Mouse (Mus musculus) hematopoietic stem cell, adult 5-6 weeks (primary cell): ENCODE measurements around the gene Pygm. TPM values are rescaled to one million over a fixed set of nuclear protein-coding genes. Genes with fewer than 3 reads are reported as not detected.

ENCODE experiments used
- ATAC-seq, 2 experiments: fragments of 125-278 bp in 1 of 2; replicated peaks in 1 of 2; 2 replicates each; pipeline ENCODE4 v1.8.0; 2016 to 2017; ENCODE audit warnings: inconsistent platforms in 2 of 2, mild to moderate bottlenecking in 2 of 2, moderate number of reproducible peaks in 2 of 2, low read depth in 1 of 2, moderate TSS enrichment in 1 of 2; ENCODE audit not compliant: low FRiP score in 2 of 2, poor library complexity in 2 of 2, severe bottlenecking in 2 of 2, insufficient read depth in 1 of 2, low TSS enrichment in 1 of 2
- total RNA-seq: library from RNA; stranded (forward); fragments of 172-1452, 232-1000 nt; gene quantifications from 2 replicates; pipeline ENCODE4 v1.2.3, GENCODE M21; 2017

Pygm gene
- total RNA-seq, 1 experiment from 2014 or later, result 6.7 TPM

DNA sequence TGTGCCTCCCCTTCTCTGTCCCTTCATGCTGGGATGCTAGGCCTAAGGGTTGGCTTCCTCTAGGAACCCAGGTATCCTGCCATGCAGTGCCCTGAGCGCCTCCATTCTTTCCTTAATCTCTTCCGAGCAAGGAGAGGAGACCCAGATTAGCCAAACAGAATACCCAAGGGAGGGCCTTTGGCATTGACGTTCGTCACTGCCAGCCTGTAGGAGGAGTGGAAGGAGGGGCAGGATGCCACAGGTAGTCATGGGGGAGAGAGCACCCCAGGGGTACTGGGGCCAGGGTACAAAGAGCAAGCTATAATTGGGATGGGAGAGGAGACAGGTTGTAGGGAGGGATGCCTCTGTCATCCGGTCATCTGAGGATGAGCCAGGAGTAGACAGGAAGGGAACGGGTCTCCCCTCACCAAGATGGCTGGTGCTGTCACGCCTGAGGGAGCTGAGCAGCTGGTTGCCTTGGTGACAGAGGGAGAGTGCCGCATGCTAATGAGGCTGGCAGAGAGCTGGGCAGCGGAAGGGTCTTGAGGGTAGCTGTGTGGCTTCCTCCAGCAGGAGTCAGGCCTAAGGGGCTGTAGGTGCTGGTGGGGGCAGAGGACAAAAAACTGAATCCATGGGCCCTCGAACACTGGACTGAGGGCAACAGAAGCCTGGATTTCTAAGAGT lies 61.7 kb downstream of the Pygm start:
- no peak for ATAC-seq

DNA sequence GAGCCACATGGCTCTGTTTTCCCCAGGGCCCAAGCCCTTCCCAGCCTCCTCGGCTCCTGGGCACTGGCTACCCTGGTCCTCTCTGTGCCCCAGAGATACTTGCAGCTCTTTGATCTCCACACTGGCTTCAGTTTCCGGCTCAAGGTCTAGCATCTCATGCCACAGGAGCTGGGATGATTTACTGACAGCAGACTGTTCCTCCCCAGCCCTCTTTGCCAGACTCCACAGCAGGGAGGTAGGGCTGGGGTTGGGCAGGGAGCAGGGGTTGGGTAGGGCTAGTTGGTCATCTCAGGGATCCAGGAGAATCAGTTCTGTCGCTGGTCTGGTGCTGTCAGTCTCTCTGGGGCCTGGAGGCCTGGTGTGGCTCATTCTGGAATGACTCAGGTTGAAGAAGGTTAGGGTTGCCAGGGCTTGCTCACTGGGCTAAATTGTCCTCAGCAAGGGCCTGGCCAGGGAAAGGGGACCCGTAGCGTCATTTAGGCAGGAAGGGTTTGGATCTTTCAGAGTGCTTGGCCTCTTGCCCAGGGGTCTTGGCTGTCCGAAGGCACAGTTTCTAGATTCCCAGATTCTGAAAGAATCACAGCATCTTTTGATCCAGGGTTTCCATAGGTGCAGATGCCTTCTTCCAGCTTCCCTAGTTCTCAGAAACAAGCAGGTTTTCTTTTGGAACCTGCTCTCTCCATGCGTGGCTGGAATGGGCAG lies 62.7 kb downstream of the Pygm start:
- no peak for ATAC-seq

Other genes with a start within 250 kb of the Pygm start
- gene Batf2, start 243.4 kb upstream of the Pygm start, total RNA-seq, result 3.3 and 5.6 TPM in 2 replicates
- 24.9 and 37.0 TPM in 2 replicates for gene Arl2, start 242.9 kb upstream of the Pygm start, total RNA-seq
- not detected in 2 replicates for gene Majin, start 200.0 kb upstream of the Pygm start, total RNA-seq
- 1.3 TPM in 1 of 2 replicates, not detected in the other for gene Gpha2, start 158.0 kb upstream of the Pygm start, total RNA-seq
- gene Ppp2r5b, start 148.5 kb upstream of the Pygm start, total RNA-seq, result 5.5 and 6.2 TPM in 2 replicates
- gene Atg2a, start 142.7 kb upstream of the Pygm start, total RNA-seq, result 9.5 and 10.6 TPM in 2 replicates
- 18.4 and 28.4 TPM in 2 replicates for gene Ehd1, start 107.7 kb upstream of the Pygm start, total RNA-seq
- gene Cdc42bpg, start 77.9 kb upstream of the Pygm start, total RNA-seq, result 2.9 and 4.3 TPM in 2 replicates
- 26.4 and 31.8 TPM in 2 replicates for gene Men1, start 49.4 kb upstream of the Pygm start, total RNA-seq
- gene Map4k2, start 43.3 kb upstream of the Pygm start, total RNA-seq, result 71.5 and 88.1 TPM in 2 replicates
- gene Sf1, start 20.7 kb upstream of the Pygm start, total RNA-seq, result 298 and 325 TPM in 2 replicates
- 101 and 113 TPM in 2 replicates for gene Rasgrp2, start 14.9 kb downstream of the Pygm start, total RNA-seq
- 0.25 and 0.44 TPM in 2 replicates for gene Nrxn2, start 34.3 kb downstream of the Pygm start, total RNA-seq
- not detected in 2 replicates for gene Slc22a12, start 158.6 kb downstream of the Pygm start, total RNA-seq